Mouse (Mus musculus): Measurements from ENCODE around the gene Mical1.
A peak's percentile ranks its signal among the peaks of the same experiment; 100 is the strongest.

Mical1 gene

GRCm38 (mm10) chr10:41520410-41520673 is 44.2 kb downstream of the Mical1 start:
- DNase-seq (ENCODE audit: low spot score in 2 of 2), result no peak

- no peak for DNase-seq (ENCODE audit: low spot score in 2 of 2)
Measured at GRCm38 (mm10) chr10:41523386-41523785, 47.3 kb downstream of the Mical1 start.

- DNase-seq (ENCODE audit: low spot score in 2 of 2), result no peak
Measured at GRCm38 (mm10) chr10:41525696-41526095, 49.6 kb downstream of the Mical1 start.

GRCm38 (mm10) chr10:41529972-41530371 is 53.9 kb downstream of the Mical1 start:
- peak; percentile 13 to 24 for DNase-seq (ENCODE audit: low spot score in 2 of 2)

DNA sequence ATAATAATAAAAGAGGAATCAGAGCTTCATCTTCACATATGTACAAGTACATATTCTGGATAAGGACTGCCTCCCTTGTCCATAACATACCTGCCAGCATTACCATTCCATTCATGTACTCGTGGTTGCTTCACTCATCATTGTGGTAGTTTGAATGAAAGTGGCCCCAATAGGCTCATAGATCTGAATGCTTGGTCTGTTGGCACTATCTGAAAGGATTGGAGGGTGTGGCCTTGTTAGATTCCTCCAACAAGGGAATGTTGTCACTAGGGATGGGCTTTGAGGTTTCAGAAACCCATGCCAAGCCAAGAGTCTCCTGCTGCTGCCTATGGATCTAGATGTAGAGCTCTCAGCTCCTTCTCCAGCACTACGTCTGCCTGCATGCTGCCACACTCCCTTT is 59.9 kb downstream of the Mical1 start:
- DNase-seq (ENCODE audit: low spot score in 2 of 2), result no peak

Measured in spleen, postnatal 36 days (tissue).